Mouse (Mus musculus): ENCODE data around the gene Mrtfa.

DNA sequence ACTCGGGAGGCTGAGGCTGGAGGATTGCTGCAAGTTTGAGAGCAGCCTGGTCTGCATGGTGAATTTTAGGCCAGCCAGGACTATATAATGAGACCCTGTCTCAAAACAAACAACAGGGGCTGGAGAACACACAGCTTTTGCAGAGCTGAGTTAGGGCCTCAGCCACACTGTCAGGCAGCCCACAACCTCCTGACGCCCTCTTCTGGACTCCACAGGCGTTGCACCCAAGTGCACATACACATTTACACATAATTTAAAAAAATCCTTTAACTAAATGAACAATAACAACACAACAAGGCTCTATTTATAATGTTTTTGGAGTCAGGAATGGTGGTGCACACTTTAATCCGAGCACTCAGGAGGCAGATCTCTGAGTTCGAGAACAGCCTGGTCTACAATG lies 7.9 kb upstream of the Mrtfa start:
- TF ChIP-seq CTCF (IDR thresholded peaks at IDR 0.05) (peak; percentile 46), EP300 (IDR thresholded peaks at IDR 0.05) (no peak)

Measured in lung, postnatal 0 days (tissue).